Mouse (Mus musculus) embryonic facial prominence, embryonic 13.5 days (tissue): ENCODE measurements around the gene D2hgdh. TPM values are rescaled to one million over a fixed set of nuclear protein-coding genes. Genes with fewer than 3 reads are reported as not detected.
"Not testable (repeated sequence)": the region's sequence is repeated elsewhere in the genome, so short reads cannot be mapped to it uniquely, and the experiment has no call there.

Experiments
- ATAC-seq: fragments of 200-750 bp; cut with Nextera tagmentation; 2 replicates; pipeline ENCODE4 v1.8.0; 2017; ENCODE audit warnings: low read depth; ENCODE audit not compliant: insufficient number of reproducible peaks, insufficient read depth, low FRiP score, low TSS enrichment
- H3K27ac ChIP-seq: fragments of 300-500 bp; sonication (generic); 2 replicates; pipeline ENCODE4 v1.5.1; 2015; ENCODE audit warnings: moderate library complexity, mild to moderate bottlenecking, inconsistent platforms
- H3K27me3 ChIP-seq: fragments of 300-500 bp; sonication (generic); 2 replicates; pipeline ENCODE4 v1.6.1; 2015; ENCODE audit warnings: mild to moderate bottlenecking, inconsistent platforms
- H3K36me3 ChIP-seq: fragments of 300-500 bp; sonication (generic); 2 replicates; pipeline ENCODE4 v1.6.1; 2015; ENCODE audit warnings: mild to moderate bottlenecking, inconsistent platforms
- H3K4me1 ChIP-seq: fragments of 300-500 bp; sonication (generic); 2 replicates; pipeline ENCODE4 v1.6.1; 2015; ENCODE audit warnings: inconsistent platforms
- H3K4me2 ChIP-seq: fragments of 300-500 bp; sonication (generic); 2 replicates; pipeline ENCODE4 v1.6.1; 2015; ENCODE audit warnings: moderate library complexity, mild to moderate bottlenecking, inconsistent platforms
- H3K4me3 ChIP-seq: fragments of 300-500 bp; sonication (generic); 2 replicates; pipeline ENCODE4 v1.5.1; 2015; ENCODE audit warnings: mild to moderate bottlenecking, inconsistent platforms
- H3K9ac ChIP-seq: fragments of 300-500 bp; sonication (generic); 2 replicates; pipeline ENCODE4 v1.6.1; 2015; ENCODE audit warnings: mild to moderate bottlenecking, inconsistent platforms
- H3K9me3 ChIP-seq: fragments of 300-500 bp; sonication (generic); 2 replicates; pipeline ENCODE4 v1.6.1; 2016; ENCODE audit warnings: inconsistent platforms
- WGBS: fragments of 180-500 bp; shearing (Covaris S2); methylation state at CpG from one replicate; pipeline ENCODE4 v1.1.7; 2015; ENCODE audit warnings: mixed read lengths; 5-methylcytosine and 5-hydroxymethylcytosine counted together
- polyA plus RNA-seq: library from polyadenylated mRNA; unstranded; fragments of >200 nt; fragmentation: Nextera tagmentation; extraction: Ambion mirVana; gene quantifications from 2 replicates; pipeline ENCODE4 v1.2.1, GENCODE M21; 2015

The D2hgdh gene
- polyA plus RNA-seq, 1 experiment from 2014 or later: 19.4 TPM

- 54% methylated on average over 2 of the region's 2 CpGs for WGBS
- H3K4me1 ChIP-seq, H3K9ac ChIP-seq, ATAC-seq, H3K27me3 ChIP-seq, H3K36me3 ChIP-seq, H3K9me3 ChIP-seq, H3K27ac ChIP-seq, H3K4me3 ChIP-seq, H3K4me2 ChIP-seq: not testable (repeated sequence)
Measured at GRCm38 (mm10) chr1:93861048-93861447, 36.3 kb downstream of the D2hgdh start, which contains the start of gene Gal3st2. Gene Gal3st2 (plus strand): TSS chr1:93861306.

- 60% methylated on average over 1 of the region's 1 CpGs for WGBS
- not testable (repeated sequence) for ATAC-seq, H3K9ac ChIP-seq, H3K4me2 ChIP-seq, H3K27me3 ChIP-seq, H3K9me3 ChIP-seq, H3K4me1 ChIP-seq, H3K36me3 ChIP-seq, H3K27ac ChIP-seq, H3K4me3 ChIP-seq
Measured at GRCm38 (mm10) chr1:93871594-93872105, 46.9 kb downstream of the D2hgdh start.

- not testable (repeated sequence) for H3K9me3 ChIP-seq, H3K4me3 ChIP-seq, H3K27ac ChIP-seq, H3K4me2 ChIP-seq, H3K9ac ChIP-seq, ATAC-seq, H3K27me3 ChIP-seq, H3K36me3 ChIP-seq, H3K4me1 ChIP-seq
- 88% methylated on average over 16 of the region's 22 CpGs for WGBS
Measured at GRCm38 (mm10) chr1:93874405-93874804, 49.7 kb downstream of the D2hgdh start.

GRCm38 (mm10) chr1:93881778-93882177 lies 57.1 kb downstream of the D2hgdh start:
- H3K36me3 ChIP-seq, H3K9ac ChIP-seq, H3K27me3 ChIP-seq, H3K4me3 ChIP-seq, ATAC-seq, H3K4me2 ChIP-seq, H3K9me3 ChIP-seq, H3K4me1 ChIP-seq, H3K27ac ChIP-seq: not testable (repeated sequence)
- no CpG with 5 or more reads among the region's 11 CpGs for WGBS

- 65% methylated on average over 1 of the region's 1 CpGs for WGBS
- not testable (repeated sequence) for H3K4me1 ChIP-seq, H3K27ac ChIP-seq, H3K9me3 ChIP-seq, ATAC-seq, H3K4me2 ChIP-seq, H3K27me3 ChIP-seq, H3K9ac ChIP-seq, H3K36me3 ChIP-seq, H3K4me3 ChIP-seq
Measured at GRCm38 (mm10) chr1:93890936-93891335, 66.2 kb downstream of the D2hgdh start.

GRCm38 (mm10) chr1:93897395-93897794 lies 72.7 kb downstream of the D2hgdh start:
- H3K9me3 ChIP-seq, ATAC-seq, H3K36me3 ChIP-seq, H3K27ac ChIP-seq, H3K9ac ChIP-seq, H3K4me2 ChIP-seq, H3K4me3 ChIP-seq, H3K4me1 ChIP-seq, H3K27me3 ChIP-seq: not testable (repeated sequence)
- no CpG with 5 or more reads among the region's 1 CpGs for WGBS

- not testable (repeated sequence) for H3K4me3 ChIP-seq, H3K4me2 ChIP-seq, ATAC-seq, H3K27ac ChIP-seq, H3K9ac ChIP-seq, H3K4me1 ChIP-seq, H3K36me3 ChIP-seq, H3K9me3 ChIP-seq, H3K27me3 ChIP-seq
- 74% methylated on average over 5 of the region's 5 CpGs for WGBS
Measured at GRCm38 (mm10) chr1:93901291-93901690, 76.6 kb downstream of the D2hgdh start.

Other genes with a start within 250 kb of the D2hgdh start
- 171 and 196 TPM in 2 replicates for gene Stk25, start 166.2 kb upstream of the D2hgdh start, polyA plus RNA-seq
- gene Bok, start 139.2 kb upstream of the D2hgdh start, polyA plus RNA-seq: 43.3 and 48.2 TPM in 2 replicates
- 90.4 and 92.3 TPM in 2 replicates for gene Atg4b, start 73.4 kb upstream of the D2hgdh start, polyA plus RNA-seq
- gene Thap4, start 70.0 kb upstream of the D2hgdh start, polyA plus RNA-seq: 58.4 and 58.9 TPM in 2 replicates
- 267 and 281 TPM in 2 replicates for gene Dtymk, start 23.0 kb upstream of the D2hgdh start, polyA plus RNA-seq
- 16.1 and 16.5 TPM in 2 replicates for gene Ing5, start 20.9 kb upstream of the D2hgdh start, polyA plus RNA-seq
- gene Gal3st2, start 36.4 kb downstream of the D2hgdh start, polyA plus RNA-seq: 0.30 TPM in 1 of 2 replicates, not detected in the other
- not detected in 2 replicates for gene Gal3st2b, start 93.4 kb downstream of the D2hgdh start, polyA plus RNA-seq
- gene Gal3st2c, start 165.6 kb downstream of the D2hgdh start, polyA plus RNA-seq: not detected in 2 replicates
- not detected in 2 replicates for gene Neu4, start 195.5 kb downstream of the D2hgdh start, polyA plus RNA-seq
- gene Pdcd1, start 227.6 kb downstream of the D2hgdh start, polyA plus RNA-seq: not detected in 2 replicates